8 mouse cellular contexts compared by ENCODE assay signal in the genomic region with DNA sequence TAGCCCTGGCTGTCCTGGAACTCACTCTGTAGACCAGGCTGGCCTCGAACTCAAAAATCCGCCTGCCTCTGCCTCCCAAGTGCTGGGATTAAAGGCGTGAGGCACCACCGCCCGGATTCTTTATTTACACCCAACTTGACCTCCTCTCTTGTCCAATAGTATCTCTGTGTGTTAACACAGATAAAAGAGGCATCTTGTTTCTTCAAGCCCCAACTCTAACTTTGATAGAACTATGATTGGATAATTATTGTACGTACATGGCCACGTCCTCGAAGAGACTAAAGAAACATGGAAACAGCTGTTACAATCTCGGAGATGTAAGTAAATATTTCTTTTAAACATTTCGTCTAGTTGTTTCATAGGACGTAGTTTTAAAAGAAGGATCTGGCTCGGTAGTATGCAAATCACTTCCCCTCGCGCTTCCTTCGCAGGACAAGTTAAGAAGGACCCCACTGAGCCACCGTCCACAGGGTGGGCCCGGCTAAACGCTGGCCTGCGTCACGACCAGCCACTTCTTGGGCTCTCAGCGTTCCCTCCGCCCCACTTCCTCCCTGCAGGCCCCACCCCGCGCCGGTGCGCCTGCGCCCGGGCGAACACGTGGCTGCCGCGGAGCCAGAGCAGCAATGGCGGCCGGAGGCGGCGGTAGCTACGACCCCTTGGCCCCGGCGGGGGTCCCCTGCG. TPM values are rescaled to one million over a fixed set of nuclear protein-coding genes. Genes with fewer than 3 reads are reported as not detected.
DNase-seq lines count a peak whose midpoint lies in the region; ATAC-seq and TF ChIP-seq lines count a peak whose summit lies in the region.

A gene (plus strand): TSS at position 258 of the 681 bp plus-strand sequence.

- peaks cover 52% of the 10 kb centered on the region for H3K79me2 ChIP-seq in C2C12 (ENCODE audit: control insufficient read depth, insufficient read depth)

- peak within 1 kb of the TSS; percentile 89 for H3K4me3 ChIP-seq in C2C12 (ENCODE audit: insufficient read depth, poor library complexity, severe bottlenecking)
- peak within 1 kb of the TSS; percentile 74 for H3K4me3 ChIP-seq in erythroblast, embryonic 14.5 days (replicated peaks)
- peak within 1 kb of the TSS; percentile 97 for H3K4me3 ChIP-seq in heart, embryonic 12.5 days
- peak within 1 kb of the TSS; percentile 97 for H3K4me3 ChIP-seq in kidney, postnatal 0 days (replicated peaks; ENCODE audit: low read depth, low read length)
- peak within 1 kb of the TSS; percentile 100 for H3K4me3 ChIP-seq in liver, embryonic 11.5 days (ENCODE audit: low read depth, low read length)
- H3K4me3 ChIP-seq in stomach, embryonic 14.5 days (ENCODE audit: low read depth, low read length) = peak within 1 kb of the TSS; percentile 90

- no peaks in the 10 kb centered on the region for H3K9me3 ChIP-seq in erythroblast, embryonic 14.5 days (ENCODE audit: control insufficient read depth, low read length)
- H3K9me3 ChIP-seq in heart, embryonic 12.5 days (replicated peaks) = no peaks in the 10 kb centered on the region
- no peaks in the 10 kb centered on the region for H3K9me3 ChIP-seq in kidney, postnatal 0 days (replicated peaks; ENCODE audit: low read length)
- no peaks in the 10 kb centered on the region for H3K9me3 ChIP-seq in liver, embryonic 11.5 days (ENCODE audit: control insufficient read depth, low read length)
- no peaks in the 10 kb centered on the region for H3K9me3 ChIP-seq in stomach, embryonic 14.5 days (ENCODE audit: control insufficient read depth, low read depth, low read length)

- WGBS in heart, embryonic 12.5 days = 7% methylated on average over 40 of the region's 40 CpGs
- WGBS in kidney, postnatal 0 days = 6% methylated on average over 40 of the region's 40 CpGs
- 3% methylated on average over 33 of the region's 40 CpGs for WGBS in liver, embryonic 11.5 days
- 4% methylated on average over 40 of the region's 40 CpGs for WGBS in stomach, embryonic 14.5 days

- peak within 1 kb of the TSS; percentile 70 for H3ac ChIP-seq in C2C12 (ENCODE audit: control insufficient read depth, insufficient read length, low read depth)

- peak; percentile 99 for ATAC-seq in heart, embryonic 12.5 days (ENCODE audit: insufficient number of reproducible peaks, low FRiP score)
- peak; percentile 100 for ATAC-seq in kidney, postnatal 0 days (replicated peaks; ENCODE audit: low FRiP score, low read depth)
- ATAC-seq in liver, embryonic 11.5 days (replicated peaks; ENCODE audit: low FRiP score) = peak; percentile 99
- ATAC-seq in stomach, embryonic 14.5 days (ENCODE audit: insufficient number of reproducible peaks, insufficient read depth, low FRiP score, low read depth) = peak; percentile 100

- H3K4me2 ChIP-seq in heart, embryonic 12.5 days = peak within 1 kb of the TSS; percentile 77
- peak within 1 kb of the TSS; percentile 73 for H3K4me2 ChIP-seq in kidney, postnatal 0 days (ENCODE audit: low read length)
- peak within 1 kb of the TSS; percentile 86 for H3K4me2 ChIP-seq in liver, embryonic 11.5 days
- peak within 1 kb of the TSS; percentile 78 for H3K4me2 ChIP-seq in stomach, embryonic 14.5 days (replicated peaks; ENCODE audit: low read depth, low read length)

- TF ChIP-seq CTCF in C2C12 (IDR thresholded peaks at IDR 0.05; ENCODE audit: control insufficient read depth, insufficient read depth, insufficient read length) = no peak
- no peak for TF ChIP-seq CTCF in brain, embryonic 14.5 days (IDR thresholded peaks at IDR 0.05; ENCODE audit: borderline replicate concordance, extremely low read depth, insufficient read depth, insufficient read length)
- 0 out of 2 replicates have a peak, but pooled peaks have one; percentile 15 for TF ChIP-seq CTCF in kidney, postnatal 0 days (IDR thresholded peaks at IDR 0.05; ENCODE audit: low read depth)

- H3K4me1 ChIP-seq in erythroblast, embryonic 14.5 days (ENCODE audit: control insufficient read depth) = peaks cover 46% of the 10 kb centered on the region
- H3K4me1 ChIP-seq in heart, embryonic 12.5 days (replicated peaks) = peaks cover 13% of the 10 kb centered on the region
- 0 out of 2 replicates have a peak, but pooled peaks cover 7% of the 10 kb centered on the region for H3K4me1 ChIP-seq in kidney, postnatal 0 days (replicated peaks; ENCODE audit: insufficient read depth, low read length)
- H3K4me1 ChIP-seq in liver, embryonic 11.5 days (replicated peaks; ENCODE audit: control insufficient read depth, insufficient read depth, low read length) = peaks cover 19% of the 10 kb centered on the region
- peaks cover 9% of the 10 kb centered on the region; the same call in 1 of the 2 replicates for H3K4me1 ChIP-seq in stomach, embryonic 14.5 days (ENCODE audit: control insufficient read depth, insufficient read depth, low read length)

- peak; percentile 99 for DNase-seq in brain, embryonic 14.5 days (ENCODE audit: low read depth)
- DNase-seq in kidney, postnatal 0 days (ENCODE audit: low spot score) = peak; percentile 99
- peak; percentile 93 for DNase-seq in liver, embryonic 11.5 days (ENCODE audit: low spot score)
- DNase-seq in naive thymus-derived CD4-positive, alpha-beta T cell, adult 2 months (ENCODE audit: low read depth) = peak; percentile 96

- H3K36me3 ChIP-seq in C2C12 (ENCODE audit: control insufficient read depth, insufficient read depth) = peaks cover 28% of the 10 kb centered on the region
- H3K36me3 ChIP-seq in erythroblast, embryonic 14.5 days (ENCODE audit: control insufficient read depth) = peaks cover 11% of the 10 kb centered on the region
- peaks cover 7% of the 10 kb centered on the region; the same call in 1 of the 2 replicates for H3K36me3 ChIP-seq in heart, embryonic 12.5 days
- H3K36me3 ChIP-seq in kidney, postnatal 0 days (ENCODE audit: insufficient read depth, low read length) = 0 out of 2 replicates have a peak, but pooled peaks cover 5% of the 10 kb centered on the region
- H3K36me3 ChIP-seq in liver, embryonic 11.5 days (ENCODE audit: control insufficient read depth, insufficient read depth, low read length) = peaks cover 11% of the 10 kb centered on the region; the same call in 1 of the 2 replicates
- peaks cover 5% of the 10 kb centered on the region; the same call in 1 of the 2 replicates for H3K36me3 ChIP-seq in stomach, embryonic 14.5 days (ENCODE audit: control insufficient read depth, insufficient read depth, low read length)

- no peaks in the 10 kb centered on the region for H3K27me3 ChIP-seq in C2C12 (ENCODE audit: control insufficient read depth, insufficient read depth, insufficient read length)
- no peaks in the 10 kb centered on the region for H3K27me3 ChIP-seq in erythroblast, embryonic 14.5 days (ENCODE audit: control insufficient read depth)
- no peaks in the 10 kb centered on the region for H3K27me3 ChIP-seq in heart, embryonic 12.5 days (replicated peaks)
- H3K27me3 ChIP-seq in kidney, postnatal 0 days (ENCODE audit: insufficient read depth, low read length) = no peaks in the 10 kb centered on the region
- no peaks in the 10 kb centered on the region for H3K27me3 ChIP-seq in liver, embryonic 11.5 days (replicated peaks; ENCODE audit: control insufficient read depth, insufficient read depth, low read length)
- no peaks in the 10 kb centered on the region for H3K27me3 ChIP-seq in stomach, embryonic 14.5 days (ENCODE audit: control insufficient read depth, insufficient read depth, low read length)

- peak; percentile 93 for TF ChIP-seq POLR2A in brain, embryonic 14.5 days (IDR thresholded peaks at IDR 0.05; ENCODE audit: borderline replicate concordance, extremely low read depth, insufficient read depth, insufficient read length, poor library complexity, severe bottlenecking)

- peak within 1 kb of the TSS; percentile 97 for H3K9ac ChIP-seq in heart, embryonic 12.5 days
- H3K9ac ChIP-seq in kidney, postnatal 0 days (ENCODE audit: low read depth, low read length) = peak within 1 kb of the TSS; percentile 96
- H3K9ac ChIP-seq in liver, embryonic 11.5 days (ENCODE audit: low read depth, low read length) = peak within 1 kb of the TSS; percentile 99
- H3K9ac ChIP-seq in stomach, embryonic 14.5 days (replicated peaks; ENCODE audit: low read depth, low read length) = peak within 1 kb of the TSS; percentile 94

- H3K27ac ChIP-seq in heart, embryonic 12.5 days (ENCODE audit: poor library complexity, severe bottlenecking) = peak within 1 kb of the TSS; percentile 33; the same call in 1 of the 2 replicates
- peak within 1 kb of the TSS; percentile 82 for H3K27ac ChIP-seq in kidney, postnatal 0 days
- H3K27ac ChIP-seq in liver, embryonic 11.5 days (ENCODE audit: low read depth, low read length) = peak within 1 kb of the TSS; percentile 79
- H3K27ac ChIP-seq in stomach, embryonic 14.5 days (ENCODE audit: low read length) = peak within 1 kb of the TSS; percentile 70; the same call in 1 of the 2 replicates

- peaks cover 46% of the 10 kb centered on the region for H3K79me3 ChIP-seq in C2C12 (ENCODE audit: low read depth)

TF ChIP-seq in C2C12, 6 proteins besides CTCF, POLR2A, EP300 and RAD21:
- TF ChIP-seq MAX (IDR thresholded peaks at IDR 0.05) (peak; percentile 98), USF1 (IDR thresholded peaks at IDR 0.05; ENCODE audit: low read depth) (peak; percentile 79), MYOG (IDR thresholded peaks at IDR 0.05; ENCODE audit: control insufficient read depth, extremely low read depth, insufficient read length) (no peak), MYOD1 (IDR thresholded peaks at IDR 0.05; ENCODE audit: control insufficient read depth, insufficient read length, low read depth) (no peak), FOSL1 (IDR thresholded peaks at IDR 0.05; ENCODE audit: insufficient read depth, low read length, poor library complexity, severe bottlenecking) (no peak), CEBPB (IDR thresholded peaks at IDR 0.05; ENCODE audit: low read depth) (no peak)

RNA-seq across cellular contexts. Expression of the gene that starts here (rescaled TPM):
- 34.4 TPM for polyA plus RNA-seq in C2C12 (2012; fragmentation: generic; extraction: Trizol)
- polyA plus RNA-seq in brain, embryonic 14.5 days (2012; rRNA removed) = 26.9 and 44.8 TPM in 2 replicates
- 0.45 and 0.56 TPM in 2 replicates for polyA plus RNA-seq in erythroblast, embryonic 14.5 days (2012)
- polyA plus RNA-seq in heart, embryonic 12.5 days (2016; fragmentation: Nextera tagmentation; extraction: Ambion mirVana) = 54.6 and 56.7 TPM in 2 replicates
- 54.6 and 56.2 TPM in 2 replicates for polyA plus RNA-seq in kidney, postnatal 0 days (2015; fragmentation: Nextera tagmentation; extraction: Ambion mirVana)
- polyA plus RNA-seq in liver, embryonic 11.5 days (2014; fragmentation: Nextera tagmentation; extraction: Ambion mirVana) = 140 and 158 TPM in 2 replicates
- polyA plus RNA-seq in stomach, embryonic 14.5 days (2014; fragmentation: Nextera tagmentation; extraction: Ambion mirVana) = 89.6 and 90.1 TPM in 2 replicates

Comparison
In these comparisons a context has a peak if more than half of its experiments do, and no peak if none do; other contexts are left out.
1. Peak in every context shown above with its lines: DNase-seq, ATAC-seq, H3K4me3 ChIP-seq and H3K27ac ChIP-seq.
2. RNA of the gene that starts here (polyA plus RNA-seq): 140 to 158 TPM in liver, embryonic 11.5 days, 89.6 to 90.1 TPM in stomach, embryonic 14.5 days, 54.6 to 56.2 TPM in kidney, postnatal 0 days, 54.6 to 56.7 TPM in heart, embryonic 12.5 days, 26.9 to 44.8 TPM in brain, embryonic 14.5 days and 34.4 TPM in C2C12 (single experiment); 0.45 to 0.56 TPM in erythroblast, embryonic 14.5 days; every median in the first group is over 10 times any median in the second.